Comparison of ENCODE assay signal across 16 mouse cellular contexts in the genomic region with DNA sequence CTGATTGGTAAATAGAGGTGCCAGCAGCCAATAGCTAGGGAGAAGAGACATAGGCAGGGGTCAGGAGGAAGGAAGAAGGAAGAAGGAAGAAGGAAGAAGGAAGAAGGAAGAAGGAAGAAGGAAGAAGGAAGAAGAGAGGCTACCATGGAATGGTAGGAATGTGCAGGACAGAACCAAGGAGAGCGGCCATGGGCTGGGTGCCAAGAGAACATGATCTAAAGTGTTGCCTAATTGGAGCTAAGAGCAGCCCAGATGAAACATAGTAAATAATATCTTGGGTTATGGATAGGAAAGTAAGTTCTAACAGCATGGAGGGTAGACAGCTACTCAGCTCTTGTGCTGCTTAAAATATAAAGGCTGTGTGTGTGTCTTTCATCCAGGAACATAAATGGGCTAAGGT.
DNase-seq lines count a peak whose midpoint lies in the region; ATAC-seq and TF ChIP-seq lines count a peak whose summit lies in the region.
"Had no signal": no experiment of that assay in that cellular context is flagged by ENCODE, and none has a peak within 500 bp of the region (broad histone marks: within the 10 kb centered on the region; RNA-seq: fewer than 3 reads in every experiment).

No protein-coding gene starts in this region.

- H3K36me3 ChIP-seq in embryonic facial prominence, embryonic 14.5 days (ENCODE audit: control insufficient read depth, insufficient read depth, low read length), result no peaks in the 10 kb centered on the region
- no peaks in the 10 kb centered on the region for H3K36me3 ChIP-seq in embryonic facial prominence, embryonic 10.5 days (replicated peaks)
- no peaks in the 10 kb centered on the region for H3K36me3 ChIP-seq in kidney, adult 2 months (ENCODE audit: control insufficient read depth, insufficient read depth, low read length)
- H3K36me3 ChIP-seq: forebrain, embryonic 15.5 days; heart, embryonic 15.5 days; hindbrain, embryonic 10.5 days had no signal

- no peak for ATAC-seq in embryonic facial prominence, embryonic 14.5 days (ENCODE audit: low read depth)
- ATAC-seq: forebrain, embryonic 15.5 days had no signal

- H3K4me2 ChIP-seq in embryonic facial prominence, embryonic 14.5 days (ENCODE audit: low read depth, low read length), result no peak overlapping the region
- H3K4me2 ChIP-seq: forebrain, embryonic 15.5 days; heart, embryonic 11.5 days; heart, embryonic 15.5 days; hindbrain, embryonic 14.5 days had no signal

- TF ChIP-seq POLR2A in kidney, adult 2 months (IDR thresholded peaks at IDR 0.05; ENCODE audit: low read depth, low read length), result no peak

- no peak overlapping the region for H3K4me3 ChIP-seq in embryonic facial prominence, embryonic 14.5 days (ENCODE audit: low read depth, low read length)
- no peak overlapping the region for H3K4me3 ChIP-seq in embryonic facial prominence, embryonic 10.5 days
- H3K4me3 ChIP-seq in kidney, adult 2 months (ENCODE audit: insufficient read depth, low read depth, low read length), result no peak overlapping the region
- H3K4me3 ChIP-seq: forebrain, embryonic 15.5 days; heart, embryonic 15.5 days; hindbrain, embryonic 10.5 days had no signal

- no peaks in the 10 kb centered on the region for H3K4me1 ChIP-seq in embryonic facial prominence, embryonic 14.5 days (ENCODE audit: control insufficient read depth, insufficient read depth, low read length)
- H3K4me1 ChIP-seq in embryonic facial prominence, embryonic 10.5 days, result no peaks in the 10 kb centered on the region
- H3K4me1 ChIP-seq in kidney, adult 2 months (ENCODE audit: control insufficient read depth, insufficient read depth, low read length), result 0 out of 2 replicates have a peak, but pooled peaks cover 2% of the 10 kb centered on the region
- H3K4me1 ChIP-seq: heart, embryonic 15.5 days; hindbrain, embryonic 10.5 days had no signal

- TF ChIP-seq CTCF in kidney, adult 2 months (conservative IDR thresholded peaks at IDR 0.05; ENCODE audit: insufficient read depth, insufficient read length, low read depth, low read length), result no peak

- peak; percentile 3 for DNase-seq in embryonic facial prominence, embryonic 14.5 days (ENCODE audit: low spot score)
- no peak for DNase-seq in embryonic facial prominence, embryonic 10.5 days (ENCODE audit: low spot score)
- DNase-seq in kidney, postnatal 4 days, result peak; percentile 36 to 43
- DNase-seq in kidney, adult 2 months, result no peak
- peak; percentile 4 for DNase-seq in ovary, postnatal 36 days (ENCODE audit: low spot score)
- DNase-seq in ovary, adult 18-20 months (ENCODE audit: low spot score), result no peak
- DNase-seq in adipocyte (ENCODE audit: low spot score) (peak; percentile 29), liver (no peak)
- DNase-seq: adrenal gland, adult 8-10 months; cerebellum, adult 2 months; heart, adult 18-20 months had no signal

- H3K27me3 ChIP-seq in embryonic facial prominence, embryonic 14.5 days (replicated peaks; ENCODE audit: control insufficient read depth, insufficient read depth, low read length), result no peaks in the 10 kb centered on the region
- H3K27me3 ChIP-seq in embryonic facial prominence, embryonic 10.5 days (replicated peaks; ENCODE audit: low read depth, poor library complexity, severe bottlenecking), result no peaks in the 10 kb centered on the region
- H3K27me3 ChIP-seq in kidney, adult 2 months (replicated peaks; ENCODE audit: control insufficient read depth, insufficient read depth, low read length), result no peaks in the 10 kb centered on the region
- H3K27me3 ChIP-seq: forebrain, embryonic 15.5 days; heart, embryonic 15.5 days had no signal

- H3K27ac ChIP-seq in embryonic facial prominence, embryonic 14.5 days (replicated peaks; ENCODE audit: low read depth, low read length), result no peak overlapping the region
- no peak overlapping the region for H3K27ac ChIP-seq in embryonic facial prominence, embryonic 10.5 days (replicated peaks)
- H3K27ac ChIP-seq in kidney, adult 2 months (ENCODE audit: insufficient read depth, low read depth, low read length), result no peak overlapping the region
- H3K27ac ChIP-seq: forebrain, embryonic 15.5 days; heart, embryonic 15.5 days; hindbrain, embryonic 10.5 days; hindbrain, embryonic 14.5 days had no signal

- no peaks in the 10 kb centered on the region for H3K9me3 ChIP-seq in embryonic facial prominence, embryonic 14.5 days (ENCODE audit: control insufficient read depth, low read length)
- no peaks in the 10 kb centered on the region for H3K9me3 ChIP-seq in embryonic facial prominence, embryonic 10.5 days
- H3K9me3 ChIP-seq: forebrain, embryonic 15.5 days; heart, embryonic 15.5 days; hindbrain, embryonic 10.5 days had no signal

- H3K9ac ChIP-seq in embryonic facial prominence, embryonic 14.5 days (ENCODE audit: low read depth, low read length), result no peak overlapping the region
- H3K9ac ChIP-seq: forebrain, embryonic 15.5 days; heart, embryonic 15.5 days; hindbrain, embryonic 14.5 days had no signal

- WGBS in embryonic facial prominence, embryonic 14.5 days, result 60% methylated on average over 1 of the region's 1 CpGs
- 92% methylated on average over 1 of the region's 1 CpGs for WGBS in embryonic facial prominence, embryonic 10.5 days
- 58% methylated on average over 1 of the region's 1 CpGs for WGBS in kidney, adult 2 months

Comparison
In these comparisons a context has a peak if more than half of its experiments do, and no peak if none do; other contexts are left out.
1. DNase-seq: peak in embryonic facial prominence, embryonic 14.5 days (single experiment), kidney, postnatal 4 days (2 of 2), ovary, postnatal 36 days (single experiment) and adipocyte (single experiment); none in embryonic facial prominence, embryonic 10.5 days (single experiment), kidney, adult 2 months (single experiment), ovary, adult 18-20 months (single experiment) and liver (single experiment).